ENCODE assay signal across 36 mouse cellular contexts in genomic region chr8:54899444-54899843, GRCm38 (mm10). TPM values are rescaled to one million over a fixed set of nuclear protein-coding genes. Genes with fewer than 3 reads are reported as not detected.
"Had no signal": no experiment of that assay in that cellular context is flagged by ENCODE, and none has a peak within 500 bp of the region (broad histone marks: within the 10 kb centered on the region; RNA-seq: fewer than 3 reads in every experiment).

No protein-coding gene starts in this region.

- H3K4me1 ChIP-seq: limb, embryonic 10.5 days; limb, embryonic 12.5 days; limb, embryonic 13.5 days; limb, embryonic 15.5 days; liver, embryonic 12.5 days; liver, embryonic 13.5 days; liver, embryonic 15.5 days; lung, embryonic 15.5 days; megakaryocyte, embryonic 14.5 days; midbrain, embryonic 10.5 days; midbrain, embryonic 12.5 days; midbrain, embryonic 13.5 days; midbrain, embryonic 15.5 days had no signal

- H3K4me2 ChIP-seq: limb, embryonic 12.5 days; limb, embryonic 13.5 days; limb, embryonic 15.5 days; liver, embryonic 11.5 days; liver, embryonic 12.5 days; liver, embryonic 13.5 days; liver, embryonic 15.5 days; lung, embryonic 14.5 days; lung, embryonic 15.5 days; midbrain, embryonic 11.5 days; midbrain, embryonic 12.5 days; midbrain, embryonic 13.5 days; midbrain, embryonic 15.5 days had no signal

- DNase-seq: left cerebral cortex, postnatal 4 days; liver; liver, embryonic 13.5 days; liver, postnatal 0 days; lung, adult 18-20 months; lung, adult 2 months; lung, embryonic 14.5 days; lung, postnatal 10 days; lung, postnatal 14 days; lung, postnatal 36 days; lung, postnatal 4 days; midbrain, embryonic 14.5 days had no signal

- H3K27me3 ChIP-seq: limb, embryonic 12.5 days; limb, embryonic 13.5 days; limb, embryonic 15.5 days; liver, embryonic 12.5 days; liver, embryonic 13.5 days; liver, embryonic 15.5 days; lung, embryonic 15.5 days; megakaryocyte, embryonic 14.5 days; midbrain, embryonic 12.5 days; midbrain, embryonic 13.5 days; midbrain, embryonic 15.5 days had no signal

- H3K9me3 ChIP-seq: limb, embryonic 10.5 days; limb, embryonic 12.5 days; limb, embryonic 13.5 days; limb, embryonic 15.5 days; liver, embryonic 12.5 days; liver, embryonic 13.5 days; liver, embryonic 15.5 days; lung, embryonic 15.5 days; megakaryocyte, embryonic 14.5 days; midbrain, embryonic 10.5 days; midbrain, embryonic 12.5 days; midbrain, embryonic 13.5 days; midbrain, embryonic 15.5 days had no signal

- H3K9ac ChIP-seq: limb, embryonic 12.5 days; limb, embryonic 13.5 days; limb, embryonic 15.5 days; liver, embryonic 12.5 days; liver, embryonic 13.5 days; liver, embryonic 14.5 days; liver, embryonic 15.5 days; liver, postnatal 0 days; lung, embryonic 14.5 days; lung, embryonic 15.5 days; midbrain, embryonic 12.5 days; midbrain, embryonic 13.5 days; midbrain, embryonic 15.5 days had no signal

- H3K4me3 ChIP-seq: limb, embryonic 10.5 days; limb, embryonic 12.5 days; limb, embryonic 13.5 days; limb, embryonic 15.5 days; liver, embryonic 12.5 days; liver, embryonic 13.5 days; liver, embryonic 15.5 days; lung, embryonic 15.5 days; megakaryocyte, embryonic 14.5 days; midbrain, embryonic 10.5 days; midbrain, embryonic 12.5 days; midbrain, embryonic 13.5 days; midbrain, embryonic 15.5 days; myocyte had no signal

- H3K36me3 ChIP-seq: limb, embryonic 10.5 days; limb, embryonic 12.5 days; limb, embryonic 13.5 days; limb, embryonic 15.5 days; liver, embryonic 12.5 days; liver, embryonic 13.5 days; liver, embryonic 15.5 days; lung, embryonic 15.5 days; midbrain, embryonic 10.5 days; midbrain, embryonic 12.5 days; midbrain, embryonic 13.5 days; midbrain, embryonic 15.5 days had no signal

- H3K27ac ChIP-seq: limb, embryonic 10.5 days; limb, embryonic 12.5 days; limb, embryonic 13.5 days; limb, embryonic 15.5 days; liver, embryonic 12.5 days; liver, embryonic 13.5 days; liver, embryonic 14.5 days; liver, embryonic 15.5 days; lung, embryonic 15.5 days; macrophage; midbrain, embryonic 10.5 days; midbrain, embryonic 12.5 days; midbrain, embryonic 13.5 days; midbrain, embryonic 15.5 days had no signal

RNA-seq across cellular contexts. Expression of gene Wdr17, which starts 12.5 kb away (rescaled TPM):
- total RNA-seq: liver, adult 2 months; megakaryocyte progenitor cell, adult 5-6 weeks; megakaryocyte, adult 5-6 weeks; megakaryocyte-erythroid progenitor cell, adult 5-6 weeks; monocyte, adult 5-6 weeks had no signal
- polyA plus RNA-seq: liver, adult 2 months; liver, embryonic 12.5 days; liver, embryonic 15.5 days; liver, embryonic 16.5 days; liver, postnatal 0 days; lung, adult 2 months; lung, postnatal 0 days; macrophage; myocyte had no signal

RNA-seq across cellular contexts. Expression of gene Gpm6a, which starts 55.2 kb away (rescaled TPM):
- total RNA-seq: megakaryocyte progenitor cell, adult 5-6 weeks; megakaryocyte, adult 5-6 weeks; megakaryocyte-erythroid progenitor cell, adult 5-6 weeks; monocyte, adult 5-6 weeks had no signal
- polyA plus RNA-seq: macrophage, myocyte had no signal
